Mouse (Mus musculus) liver, adult 2 months (tissue): ENCODE data around the gene Dcaf10.

Experiments used
- CTCF ChIP-seq: fragments of 200-500 bp; IDR thresholded peaks from 2 replicates; pipeline ENCODE4 v1.5.1; 2011; ENCODE audit warnings: low read depth, low read length, control low read depth
- POLR2A ChIP-seq: fragments of 200-500 bp; IDR thresholded peaks from 2 replicates; pipeline ENCODE4 v1.6.1; 2011; ENCODE audit warnings: low read length, control low read depth; ENCODE audit not compliant: insufficient read depth; ENCODE audit errors: extremely low read depth

- TF ChIP-seq POLR2A, result no peak; the same call in 1 of the 2 replicates
- TF ChIP-seq CTCF, result peak; percentile 44
Measured at GRCm38 (mm10) chr4:45341669-45342249, at the start of gene Dcaf10.
